Mouse (Mus musculus) forebrain, embryonic 14.5 days (tissue): ENCODE measurements around the gene Scn7a. TPM values are rescaled to one million over a fixed set of nuclear protein-coding genes. Genes with fewer than 3 reads are reported as not detected.

Experiments
- ATAC-seq: fragments of 200-750 bp; cut with Nextera tagmentation; 2 replicates; pipeline ENCODE4 v1.8.0; 2017; ENCODE audit warnings: mild to moderate bottlenecking, moderate library complexity
- DNase-seq: peaks from one replicate; pipeline ENCODE4 v3.0.0-alpha.2; 2015; ENCODE audit warnings: low spot score
- H3K27ac ChIP-seq: fragments of 300-500 bp; sonication (generic); 2 replicates; pipeline ENCODE4 v1.5.1; 2014; ENCODE audit warnings: low read depth, mild to moderate bottlenecking, control low read depth, low read length, moderate library complexity
- H3K27me3 ChIP-seq: fragments of 300-500 bp; sonication (generic); replicated peaks from 2 replicates; pipeline ENCODE4 v1.6.1; 2014; ENCODE audit warnings: low read length, control low read depth, mixed read lengths; ENCODE audit not compliant: control insufficient read depth, insufficient read depth
- H3K36me3 ChIP-seq: fragments of 300-500 bp; sonication (generic); 2 replicates; pipeline ENCODE4 v1.6.1; 2014; ENCODE audit warnings: low read length, control low read depth; ENCODE audit not compliant: control insufficient read depth, insufficient read depth
- H3K4me1 ChIP-seq: fragments of 300-500 bp; sonication (generic); 2 replicates; pipeline ENCODE4 v1.6.1; 2014; ENCODE audit warnings: antibody characterized with exemption, low read length, control low read depth; ENCODE audit not compliant: control insufficient read depth, insufficient read depth
- H3K4me2 ChIP-seq: fragments of 300-500 bp; sonication (generic); 2 replicates; pipeline ENCODE4 v1.6.1; 2014; ENCODE audit warnings: mild to moderate bottlenecking, control low read depth, low read length
- H3K4me3 ChIP-seq: fragments of 300-500 bp; sonication (generic); 2 replicates; pipeline ENCODE4 v1.5.1; 2014; ENCODE audit warnings: low read depth, low read length, control low read depth
- H3K9ac ChIP-seq: fragments of 300-500 bp; sonication (generic); 2 replicates; pipeline ENCODE4 v1.6.1; 2014; ENCODE audit warnings: mild to moderate bottlenecking, low read length, control low read depth, moderate library complexity
- H3K9me3 ChIP-seq: fragments of 300-500 bp; sonication (generic); replicated peaks from 2 replicates; pipeline ENCODE4 v1.6.1; 2016; ENCODE audit warnings: low read length, control low read depth, mixed read lengths; ENCODE audit not compliant: control insufficient read depth
- WGBS: fragments of 180-500 bp; shearing (Covaris S2); extraction: QIAGEN DNeasy Blood & Tissue Kit; methylation state at CpG from one replicate; pipeline ENCODE4 v1.1.7; 2014; 5-methylcytosine and 5-hydroxymethylcytosine counted together
- polyA plus RNA-seq: library from polyadenylated mRNA; unstranded; fragments of >200 nt; fragmentation: Nextera tagmentation; extraction: Ambion mirVana; gene quantifications from 2 replicates; pipeline ENCODE4 v1.2.1, GENCODE M21; 2014

The Scn7a gene
- polyA plus RNA-seq = 0.03 TPM in 1 of 2 replicates, not detected in the other

- H3K4me2 ChIP-seq = no peak within 1 kb of the TSS
- ATAC-seq = no peak
Observed at GRCm38 (mm10) chr2:66784765-66785164, at the start of gene Scn7a. Gene Scn7a (minus strand): TSS chr2:66784914.

GRCm38 (mm10) chr2:66827729-66828128 lies 43.0 kb upstream of the Scn7a start:
- ATAC-seq = no peak
- no peak overlapping the region for H3K27ac ChIP-seq
- no peaks in the 10 kb centered on the region for H3K4me1 ChIP-seq
- no peaks in the 10 kb centered on the region for H3K36me3 ChIP-seq
- no peaks in the 10 kb centered on the region for H3K27me3 ChIP-seq
- DNase-seq = no peak
- no peaks in the 10 kb centered on the region for H3K9me3 ChIP-seq
- 79% methylated on average over 1 of the region's 1 CpGs for WGBS
- no peak overlapping the region for H3K4me2 ChIP-seq
- H3K9ac ChIP-seq = no peak overlapping the region
- H3K4me3 ChIP-seq = no peak overlapping the region

More at GRCm38 (mm10) chr2:66784765-66785164, at the start of gene Scn7a:
- 47% methylated on average over 6 of the region's 6 CpGs for WGBS
- no peak within 1 kb of the TSS for H3K27ac ChIP-seq
- DNase-seq = no peak
- H3K4me3 ChIP-seq = no peak within 1 kb of the TSS
- no peaks in the 10 kb centered on the region for H3K4me1 ChIP-seq
- H3K36me3 ChIP-seq = no peaks in the 10 kb centered on the region
- H3K9ac ChIP-seq = no peak within 1 kb of the TSS
- H3K27me3 ChIP-seq = no peaks in the 10 kb centered on the region
- no peaks in the 10 kb centered on the region for H3K9me3 ChIP-seq

GRCm38 (mm10) chr2:66819862-66820559 lies 35.3 kb upstream of the Scn7a start:
- no peaks in the 10 kb centered on the region for H3K4me1 ChIP-seq
- no peak overlapping the region for H3K9ac ChIP-seq
- no peaks in the 10 kb centered on the region for H3K9me3 ChIP-seq
- no peaks in the 10 kb centered on the region for H3K27me3 ChIP-seq
- H3K36me3 ChIP-seq = no peaks in the 10 kb centered on the region
- no peak overlapping the region for H3K4me2 ChIP-seq
- WGBS = 28% methylated on average over 7 of the region's 7 CpGs
- H3K4me3 ChIP-seq = no peak overlapping the region
- H3K27ac ChIP-seq = no peak overlapping the region
- DNase-seq (peak; percentile 62), ATAC-seq (no peak)

GRCm38 (mm10) chr2:66799676-66800249 lies 15.0 kb upstream of the Scn7a start:
- DNase-seq = peak; percentile 73
- peak; percentile 55 for ATAC-seq

GRCm38 (mm10) chr2:66797493-66797892 lies 12.8 kb upstream of the Scn7a start:
- H3K36me3 ChIP-seq = no peaks in the 10 kb centered on the region
- H3K27ac ChIP-seq = no peak overlapping the region
- no peaks in the 10 kb centered on the region for H3K27me3 ChIP-seq
- ATAC-seq (no peak), DNase-seq (no peak)
- WGBS = 71% methylated on average over 1 of the region's 1 CpGs
- no peak overlapping the region for H3K4me2 ChIP-seq
- no peaks in the 10 kb centered on the region for H3K4me1 ChIP-seq
- no peak overlapping the region for H3K4me3 ChIP-seq
- no peaks in the 10 kb centered on the region for H3K9me3 ChIP-seq
- no peak overlapping the region for H3K9ac ChIP-seq

More at GRCm38 (mm10) chr2:66799676-66800249, 15.0 kb upstream of the Scn7a start:
- Histone ChIP-seq H3K27ac (no peak overlapping the region), H3K36me3 (no peaks in the 10 kb centered on the region), H3K27me3 (no peaks in the 10 kb centered on the region), H3K4me3 (no peak overlapping the region), H3K9ac (no peak overlapping the region), H3K4me1 (no peaks in the 10 kb centered on the region), H3K9me3 (no peaks in the 10 kb centered on the region), H3K4me2 (no peak overlapping the region)
- 47% methylated on average over 4 of the region's 4 CpGs for WGBS

GRCm38 (mm10) chr2:66791629-66792028 lies 6.9 kb upstream of the Scn7a start:
- ATAC-seq (no peak), DNase-seq (no peak)
- Histone ChIP-seq H3K4me2 (no peak overlapping the region), H3K27ac (no peak overlapping the region), H3K27me3 (no peaks in the 10 kb centered on the region), H3K9ac (no peak overlapping the region), H3K4me3 (no peak overlapping the region), H3K9me3 (no peaks in the 10 kb centered on the region), H3K36me3 (no peaks in the 10 kb centered on the region), H3K4me1 (no peaks in the 10 kb centered on the region)
- WGBS = 94% methylated on average over 1 of the region's 1 CpGs

GRCm38 (mm10) chr2:66780884-66781283 lies 3.8 kb downstream of the Scn7a start:
- ATAC-seq (no peak), DNase-seq (no peak)
- no peaks in the 10 kb centered on the region for H3K4me1 ChIP-seq
- H3K9me3 ChIP-seq = no peaks in the 10 kb centered on the region
- H3K27ac ChIP-seq = no peak overlapping the region
- no peak overlapping the region for H3K4me2 ChIP-seq
- no peak overlapping the region for H3K9ac ChIP-seq
- H3K27me3 ChIP-seq = no peaks in the 10 kb centered on the region
- 85% methylated on average over 2 of the region's 2 CpGs for WGBS
- no peaks in the 10 kb centered on the region for H3K36me3 ChIP-seq
- no peak overlapping the region for H3K4me3 ChIP-seq

GRCm38 (mm10) chr2:66767980-66768379 lies 16.7 kb downstream of the Scn7a start:
- Histone ChIP-seq H3K4me3 (no peak overlapping the region), H3K9me3 (no peaks in the 10 kb centered on the region), H3K27ac (no peak overlapping the region), H3K4me2 (no peak overlapping the region), H3K4me1 (no peaks in the 10 kb centered on the region), H3K36me3 (no peaks in the 10 kb centered on the region), H3K9ac (no peak overlapping the region), H3K27me3 (no peaks in the 10 kb centered on the region)
- DNase-seq = no peak
- ATAC-seq = no peak
- WGBS = 83% methylated on average over 2 of the region's 2 CpGs

GRCm38 (mm10) chr2:66765170-66765569 lies 19.5 kb downstream of the Scn7a start:
- ATAC-seq = no peak
- DNase-seq = no peak
- no peaks in the 10 kb centered on the region for H3K4me1 ChIP-seq
- no peak overlapping the region for H3K4me3 ChIP-seq
- 81% methylated on average over 1 of the region's 1 CpGs for WGBS
- no peak overlapping the region for H3K27ac ChIP-seq
- no peaks in the 10 kb centered on the region for H3K36me3 ChIP-seq
- H3K9me3 ChIP-seq = no peaks in the 10 kb centered on the region
- no peaks in the 10 kb centered on the region for H3K27me3 ChIP-seq
- no peak overlapping the region for H3K4me2 ChIP-seq
- no peak overlapping the region for H3K9ac ChIP-seq
